Comparison of ENCODE assay signal across 7 mouse cellular contexts in genomic region chr10:127619941-127620405, GRCm38 (mm10). TPM values are rescaled to one million over a fixed set of nuclear protein-coding genes. Genes with fewer than 3 reads are reported as not detected.
A peak's percentile ranks its signal among the peaks of the same experiment; 100 is the strongest.
DNase-seq lines count a peak whose midpoint lies in the region; ATAC-seq lines count a peak whose summit lies in the region.

No protein-coding gene starts in this region.

- H3K4me3 ChIP-seq in lung, embryonic 16.5 days (ENCODE audit: low read length): peak overlapping the region; percentile 68
- H3K4me3 ChIP-seq in hindbrain, embryonic 10.5 days: peak overlapping the region; percentile 82
- peak overlapping the region; percentile 57 for H3K4me3 ChIP-seq in liver, embryonic 15.5 days (replicated peaks)
- peak overlapping the region; percentile 87 for H3K4me3 ChIP-seq in stomach, embryonic 16.5 days (replicated peaks; ENCODE audit: low read length)

- peak overlapping the region; percentile 78 for H3K9ac ChIP-seq in lung, embryonic 16.5 days (ENCODE audit: low read length)
- H3K9ac ChIP-seq in liver, embryonic 15.5 days: peak overlapping the region; percentile 42; the same call in 1 of the 2 replicates
- peak overlapping the region; percentile 95 for H3K9ac ChIP-seq in stomach, embryonic 16.5 days (ENCODE audit: low read length)

- no peaks in the 10 kb centered on the region for H3K27me3 ChIP-seq in lung, embryonic 16.5 days (ENCODE audit: control insufficient read depth, insufficient read depth, low read depth, low read length)
- H3K27me3 ChIP-seq in hindbrain, embryonic 10.5 days (ENCODE audit: insufficient read depth, poor library complexity, severe bottlenecking): no peaks in the 10 kb centered on the region
- H3K27me3 ChIP-seq in liver, embryonic 15.5 days: peaks cover 72% of the 10 kb centered on the region
- H3K27me3 ChIP-seq in stomach, embryonic 16.5 days (ENCODE audit: control insufficient read depth, insufficient read depth, low read length): no peaks in the 10 kb centered on the region

- H3K4me2 ChIP-seq in lung, embryonic 16.5 days (ENCODE audit: low read depth, low read length): peak overlapping the region; percentile 88
- peak overlapping the region; percentile 72 for H3K4me2 ChIP-seq in liver, embryonic 15.5 days
- H3K4me2 ChIP-seq in stomach, embryonic 16.5 days (ENCODE audit: low read depth, low read length): peak overlapping the region; percentile 96

- peaks cover 43% of the 10 kb centered on the region for H3K4me1 ChIP-seq in lung, embryonic 16.5 days (replicated peaks; ENCODE audit: control insufficient read depth, insufficient read depth, low read length)
- peaks cover 77% of the 10 kb centered on the region for H3K4me1 ChIP-seq in hindbrain, embryonic 10.5 days (replicated peaks)
- H3K4me1 ChIP-seq in liver, embryonic 15.5 days (replicated peaks): peaks cover 39% of the 10 kb centered on the region
- peaks cover 52% of the 10 kb centered on the region for H3K4me1 ChIP-seq in stomach, embryonic 16.5 days (ENCODE audit: control insufficient read depth, insufficient read depth, low read length)

- no peak for DNase-seq in lung, postnatal 36 days
- DNase-seq in embryo, embryonic 9.5 days (ENCODE audit: extremely low spot score): peak; percentile 63
- DNase-seq in hindbrain, embryonic 10.5 days (ENCODE audit: low spot score): peak; percentile 60

- ATAC-seq in lung, embryonic 16.5 days (ENCODE audit: low read depth): no peak
- ATAC-seq in liver, embryonic 15.5 days (ENCODE audit: insufficient read depth): no peak
- no peak for ATAC-seq in stomach, embryonic 16.5 days (ENCODE audit: insufficient read depth, low FRiP score)
- no peak for ATAC-seq in megakaryocyte progenitor cell, adult 5-6 weeks (replicated peaks; ENCODE audit: poor library complexity)

- H3K27ac ChIP-seq in lung, embryonic 16.5 days (ENCODE audit: low read length): peak overlapping the region; percentile 88
- H3K27ac ChIP-seq in hindbrain, embryonic 10.5 days: peak overlapping the region; percentile 95
- peak overlapping the region; percentile 71 for H3K27ac ChIP-seq in liver, embryonic 15.5 days (replicated peaks)
- peak overlapping the region; percentile 95 for H3K27ac ChIP-seq in stomach, embryonic 16.5 days (ENCODE audit: low read length)

- H3K36me3 ChIP-seq in lung, embryonic 16.5 days (ENCODE audit: control insufficient read depth, insufficient read depth, low read length): no peaks in the 10 kb centered on the region
- peaks cover 9% of the 10 kb centered on the region; the same call in 1 of the 2 replicates for H3K36me3 ChIP-seq in hindbrain, embryonic 10.5 days
- no peaks in the 10 kb centered on the region for H3K36me3 ChIP-seq in liver, embryonic 15.5 days (replicated peaks)
- no peaks in the 10 kb centered on the region for H3K36me3 ChIP-seq in stomach, embryonic 16.5 days (ENCODE audit: control insufficient read depth, insufficient read depth, low read length)

- 8% methylated on average over 12 of the region's 12 CpGs for WGBS in lung, embryonic 16.5 days
- WGBS in hindbrain, embryonic 10.5 days: under 1% methylated on average over 12 of the region's 12 CpGs
- 13% methylated on average over 12 of the region's 12 CpGs for WGBS in liver, embryonic 15.5 days (ENCODE audit: insufficient replicate concordance)
- WGBS in stomach, embryonic 16.5 days: 6% methylated on average over 12 of the region's 12 CpGs

- no peaks in the 10 kb centered on the region for H3K9me3 ChIP-seq in lung, embryonic 16.5 days (ENCODE audit: control insufficient read depth, low read length)
- no peaks in the 10 kb centered on the region for H3K9me3 ChIP-seq in hindbrain, embryonic 10.5 days
- no peaks in the 10 kb centered on the region for H3K9me3 ChIP-seq in liver, embryonic 15.5 days (replicated peaks)
- H3K9me3 ChIP-seq in stomach, embryonic 16.5 days (replicated peaks; ENCODE audit: control insufficient read depth, low read length): no peaks in the 10 kb centered on the region

RNA-seq across cellular contexts. Expression of gene Lrp1, which starts 1.0 kb away (rescaled TPM):
- polyA plus RNA-seq in lung, embryonic 16.5 days (2015; fragmentation: Nextera tagmentation; extraction: Ambion mirVana): 78.9 and 83.6 TPM in 2 replicates
- 55.7 and 71.7 TPM in 2 replicates for polyA plus RNA-seq in hindbrain, embryonic 10.5 days (2016; fragmentation: Nextera tagmentation; extraction: Ambion mirVana)
- 23.2 and 31.1 TPM in 2 replicates for polyA plus RNA-seq in liver, embryonic 15.5 days (2015; fragmentation: Nextera tagmentation; extraction: Ambion mirVana)
- 95.6 and 102 TPM in 2 replicates for polyA plus RNA-seq in stomach, embryonic 16.5 days (2015; fragmentation: Nextera tagmentation; extraction: Ambion mirVana)
- total RNA-seq in megakaryocyte progenitor cell, adult 5-6 weeks (2015): 9.8 and 10.0 TPM in 2 replicates
- 4.5 and 7.3 TPM in 2 replicates for total RNA-seq in megakaryocyte progenitor cell, adult 5-6 weeks (2017)

RNA-seq across cellular contexts. Expression of gene Stat6, which starts 22.8 kb away (rescaled TPM):
- polyA plus RNA-seq in lung, embryonic 16.5 days (2015; fragmentation: Nextera tagmentation; extraction: Ambion mirVana): 47.4 and 49.2 TPM in 2 replicates
- 8.9 and 9.5 TPM in 2 replicates for polyA plus RNA-seq in hindbrain, embryonic 10.5 days (2016; fragmentation: Nextera tagmentation; extraction: Ambion mirVana)
- 14.3 and 15.6 TPM in 2 replicates for polyA plus RNA-seq in liver, embryonic 15.5 days (2015; fragmentation: Nextera tagmentation; extraction: Ambion mirVana)
- 49.7 and 60.3 TPM in 2 replicates for polyA plus RNA-seq in stomach, embryonic 16.5 days (2015; fragmentation: Nextera tagmentation; extraction: Ambion mirVana)
- total RNA-seq in megakaryocyte progenitor cell, adult 5-6 weeks (2015): 27.3 and 29.6 TPM in 2 replicates
- total RNA-seq in megakaryocyte progenitor cell, adult 5-6 weeks (2017): 38.9 and 42.7 TPM in 2 replicates

RNA-seq across cellular contexts. Expression of gene Nemp1, which starts 46.7 kb away (rescaled TPM):
- 12.6 and 13.2 TPM in 2 replicates for polyA plus RNA-seq in lung, embryonic 16.5 days (2015; fragmentation: Nextera tagmentation; extraction: Ambion mirVana)
- 7.7 and 10.2 TPM in 2 replicates for polyA plus RNA-seq in hindbrain, embryonic 10.5 days (2016; fragmentation: Nextera tagmentation; extraction: Ambion mirVana)
- polyA plus RNA-seq in liver, embryonic 15.5 days (2015; fragmentation: Nextera tagmentation; extraction: Ambion mirVana): 5.3 and 5.7 TPM in 2 replicates
- 8.8 and 10.0 TPM in 2 replicates for polyA plus RNA-seq in stomach, embryonic 16.5 days (2015; fragmentation: Nextera tagmentation; extraction: Ambion mirVana)
- total RNA-seq in megakaryocyte progenitor cell, adult 5-6 weeks (2015): 15.7 and 19.8 TPM in 2 replicates
- 17.8 and 25.3 TPM in 2 replicates for total RNA-seq in megakaryocyte progenitor cell, adult 5-6 weeks (2017)

RNA-seq across cellular contexts. Expression of gene Nab2, which starts 48.4 kb away (rescaled TPM):
- polyA plus RNA-seq in lung, embryonic 16.5 days (2015; fragmentation: Nextera tagmentation; extraction: Ambion mirVana): 16.2 and 17.9 TPM in 2 replicates
- 6.6 and 6.8 TPM in 2 replicates for polyA plus RNA-seq in hindbrain, embryonic 10.5 days (2016; fragmentation: Nextera tagmentation; extraction: Ambion mirVana)
- polyA plus RNA-seq in liver, embryonic 15.5 days (2015; fragmentation: Nextera tagmentation; extraction: Ambion mirVana): 2.9 and 3.5 TPM in 2 replicates
- 9.9 and 10.1 TPM in 2 replicates for polyA plus RNA-seq in stomach, embryonic 16.5 days (2015; fragmentation: Nextera tagmentation; extraction: Ambion mirVana)
- total RNA-seq in megakaryocyte progenitor cell, adult 5-6 weeks (2015): 2.4 and 2.6 TPM in 2 replicates
- 3.4 and 5.2 TPM in 2 replicates for total RNA-seq in megakaryocyte progenitor cell, adult 5-6 weeks (2017)

Comparison
In these comparisons a context has a peak if more than half of its experiments do, and no peak if none do; other contexts are left out.
1. H3K9ac ChIP-seq: peak in every context shown above with its lines; median percentile 95 in stomach, embryonic 16.5 days; 78 in lung, embryonic 16.5 days; 42 in liver, embryonic 15.5 days.